Mouse (Mus musculus): ENCODE measurements around the gene Cybrd1.

GRCm38 (mm10) chr2:71105469-71106215 lies 12.1 kb upstream of the Cybrd1 start:
- TF ChIP-seq CTCF (IDR thresholded peaks at IDR 0.05; ENCODE audit: borderline replicate concordance, extremely low read depth, insufficient read depth, insufficient read length) (no peak), POLR2A (IDR thresholded peaks at IDR 0.05; ENCODE audit: borderline replicate concordance, extremely low read depth, insufficient read depth, insufficient read length, poor library complexity, severe bottlenecking) (no peak)

All from brain, embryonic 14.5 days (tissue).